Mouse (Mus musculus) liver, embryonic 11.5 days (tissue): ENCODE data around the gene Limd1. TPM values are rescaled to one million over a fixed set of nuclear protein-coding genes. Genes with fewer than 3 reads are reported as not detected.

Experiments used
- ATAC-seq: fragments of 200-750 bp; cut with Nextera tagmentation; replicated peaks from 2 replicates; pipeline ENCODE4 v1.8.0; 2017; ENCODE audit warnings: moderate number of reproducible peaks, mild to moderate bottlenecking, moderate TSS enrichment, moderate library complexity; ENCODE audit not compliant: low FRiP score
- DNase-seq: peaks from one replicate; pipeline ENCODE4 v3.0.0-alpha.2; 2017; ENCODE audit warnings: low spot score
- H3K27ac ChIP-seq: fragments of 300-500 bp; sonication (generic); 2 replicates; pipeline ENCODE4 v1.5.1; 2014; ENCODE audit warnings: mild to moderate bottlenecking, low read depth, low read length, control low read depth
- H3K27me3 ChIP-seq: fragments of 300-500 bp; sonication (generic); replicated peaks from 2 replicates; pipeline ENCODE4 v1.6.1; 2014; ENCODE audit warnings: low read length, mixed read lengths; ENCODE audit not compliant: control insufficient read depth, insufficient read depth
- H3K36me3 ChIP-seq: fragments of 300-500 bp; sonication (generic); 2 replicates; pipeline ENCODE4 v1.6.1; 2014; ENCODE audit warnings: mild to moderate bottlenecking, low read length, moderate library complexity, mixed read lengths; ENCODE audit not compliant: control insufficient read depth, insufficient read depth
- H3K4me1 ChIP-seq: fragments of 300-500 bp; sonication (generic); replicated peaks from 2 replicates; pipeline ENCODE4 v1.6.1; 2014; ENCODE audit warnings: low read length, mixed read lengths; ENCODE audit not compliant: control insufficient read depth, insufficient read depth
- H3K4me2 ChIP-seq: fragments of 300-500 bp; sonication (generic); 2 replicates; pipeline ENCODE4 v1.6.1; 2014; ENCODE audit warnings: mild to moderate bottlenecking, control low read depth, moderate library complexity
- H3K4me3 ChIP-seq: fragments of 300-500 bp; sonication (generic); 2 replicates; pipeline ENCODE4 v1.5.1; 2014; ENCODE audit warnings: low read depth, low read length, control low read depth
- H3K9ac ChIP-seq: fragments of 300-500 bp; sonication (generic); 2 replicates; pipeline ENCODE4 v1.6.1; 2014; ENCODE audit warnings: low read depth, low read length, control low read depth
- H3K9me3 ChIP-seq: fragments of 300-500 bp; sonication (generic); 2 replicates; pipeline ENCODE4 v1.6.1; 2016; ENCODE audit warnings: low read length, inconsistent platforms, mixed read lengths; ENCODE audit not compliant: control insufficient read depth
- WGBS: fragments of 180-500 bp; shearing (Covaris S2); extraction: QIAGEN DNeasy Blood & Tissue Kit; methylation state at CpG from one replicate; pipeline ENCODE4 v1.1.7; 2014; 5-methylcytosine and 5-hydroxymethylcytosine counted together
- polyA plus RNA-seq: library from polyadenylated mRNA; unstranded; fragments of >200 nt; fragmentation: Nextera tagmentation; extraction: Ambion mirVana; gene quantifications from 2 replicates; pipeline ENCODE4 v1.2.1, GENCODE M21; 2014

Limd1 gene
- polyA plus RNA-seq, 1 experiment from 2014 or later: 41.7 TPM

DNA sequence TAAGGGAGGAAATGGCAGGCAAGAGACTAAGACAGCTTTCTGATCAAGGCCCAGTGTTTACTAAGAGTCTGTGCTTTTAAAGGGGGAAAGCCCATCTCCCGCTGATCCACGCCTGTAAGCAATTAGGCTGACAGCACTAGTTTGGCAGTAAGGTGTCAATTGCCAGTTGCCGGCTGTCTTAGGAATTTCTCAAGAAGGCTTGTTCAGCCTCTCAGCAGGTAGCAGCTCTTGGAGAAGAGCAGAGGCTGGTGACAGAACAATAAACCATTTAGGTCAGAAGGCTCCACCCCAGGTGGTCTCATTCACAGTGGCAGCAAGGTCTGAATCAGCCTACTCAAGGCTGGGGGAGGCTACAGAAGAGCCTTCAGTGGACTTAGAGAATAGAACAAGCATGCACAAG lies 76.1 kb downstream of the Limd1 start:
- DNase-seq: no peak
- Histone ChIP-seq H3K36me3 (peaks cover 12% of the 10 kb centered on the region), H3K9ac (no peak overlapping the region)

More for the DNA sequence above, 76.1 kb downstream of the Limd1 start:
- Histone ChIP-seq H3K4me3 (no peak overlapping the region), H3K27me3 (no peaks in the 10 kb centered on the region), H3K4me1 (no peaks in the 10 kb centered on the region), H3K4me2 (no peak overlapping the region), H3K9me3 (no peaks in the 10 kb centered on the region), H3K27ac (no peak overlapping the region)
- no peak for ATAC-seq
- WGBS: 73% methylated on average over 3 of the region's 3 CpGs

Other genes starting within 250 kb of the Limd1 start
- gene Tmem158, start 217.9 kb upstream of the Limd1 start, polyA plus RNA-seq: 7.2 and 9.8 TPM in 2 replicates
- gene Lars2, start 111.8 kb upstream of the Limd1 start, polyA plus RNA-seq: 860 and 1,217 TPM in 2 replicates
- gene Sacm1l, start 51.1 kb downstream of the Limd1 start, polyA plus RNA-seq: 44.5 and 55.3 TPM in 2 replicates
- 0.17 and 0.32 TPM in 2 replicates for gene Slc6a20b, start 153.9 kb downstream of the Limd1 start, polyA plus RNA-seq
- 0.04 and 0.14 TPM in 2 replicates for gene Ccr9, start 199.7 kb downstream of the Limd1 start, polyA plus RNA-seq
- 0.14 and 0.35 TPM in 2 replicates for gene Slc6a20a, start 200.2 kb downstream of the Limd1 start, polyA plus RNA-seq
- gene Lztfl1, start 239.0 kb downstream of the Limd1 start, polyA plus RNA-seq: 30.3 and 32.6 TPM in 2 replicates